Mouse (Mus musculus) cerebellum, adult 9-10 months (tissue): Measurements from ENCODE around the gene Riiad1.

Experiments used
- DNase-seq: peaks from one replicate; pipeline ENCODE4 v3.0.0; 2022

The Riiad1 gene

GRCm38 (mm10) chr3:94459834-94460233 lies 20.3 kb downstream of the Riiad1 start:
- DNase-seq: no peak

GRCm38 (mm10) chr3:94457055-94457454 lies 23.1 kb downstream of the Riiad1 start:
- no peak for DNase-seq

DNA sequence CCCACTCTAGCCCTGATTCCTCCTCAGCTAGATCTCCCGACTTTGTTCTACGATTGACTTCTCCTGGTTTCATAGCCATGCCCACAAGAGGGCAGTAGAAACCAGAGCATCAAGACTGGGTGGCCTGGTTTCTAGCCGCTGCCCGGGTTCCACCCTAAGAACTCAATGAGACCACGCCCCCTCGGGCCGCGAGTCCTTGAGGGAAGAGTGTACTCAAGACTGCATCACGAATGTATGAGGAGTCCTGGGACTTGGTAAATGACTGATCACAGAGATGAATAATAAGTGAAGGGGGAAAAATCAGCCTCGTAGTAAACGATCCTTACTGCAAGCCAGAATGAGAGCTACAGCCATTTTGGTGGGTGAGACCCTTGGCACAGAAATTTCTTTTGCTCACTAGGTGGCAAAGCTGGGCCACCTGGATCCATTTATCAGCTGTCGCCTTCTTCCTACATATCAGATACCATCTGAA lies 23.6 kb downstream of the Riiad1 start:
- peak; percentile 87 for DNase-seq

DNA sequence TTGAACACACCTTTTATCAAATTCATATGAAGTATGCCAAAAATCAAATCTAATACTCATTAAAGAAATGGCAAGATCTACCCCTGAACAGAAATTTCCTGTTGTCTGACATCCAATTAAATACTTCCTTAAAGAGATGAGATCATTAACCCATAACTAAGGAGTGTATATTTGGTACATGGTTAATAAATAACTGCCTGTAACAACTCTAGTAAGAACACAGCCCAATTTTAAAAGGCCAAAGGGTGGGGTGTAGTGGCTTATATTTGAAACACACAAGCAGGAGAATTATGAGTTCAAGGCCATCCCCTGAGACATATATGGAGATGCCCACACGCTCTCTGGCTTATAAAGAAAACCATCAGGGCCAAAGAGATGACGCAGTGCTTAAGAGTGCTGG lies 30.8 kb downstream of the Riiad1 start:
- DNase-seq: no peak

- DNase-seq: no peak
Observed at GRCm38 (mm10) chr3:94443597-94443964, 36.6 kb downstream of the Riiad1 start, which contains the start of gene Oaz3. Gene Oaz3 (minus strand): TSS chr3:94443915.

DNA sequence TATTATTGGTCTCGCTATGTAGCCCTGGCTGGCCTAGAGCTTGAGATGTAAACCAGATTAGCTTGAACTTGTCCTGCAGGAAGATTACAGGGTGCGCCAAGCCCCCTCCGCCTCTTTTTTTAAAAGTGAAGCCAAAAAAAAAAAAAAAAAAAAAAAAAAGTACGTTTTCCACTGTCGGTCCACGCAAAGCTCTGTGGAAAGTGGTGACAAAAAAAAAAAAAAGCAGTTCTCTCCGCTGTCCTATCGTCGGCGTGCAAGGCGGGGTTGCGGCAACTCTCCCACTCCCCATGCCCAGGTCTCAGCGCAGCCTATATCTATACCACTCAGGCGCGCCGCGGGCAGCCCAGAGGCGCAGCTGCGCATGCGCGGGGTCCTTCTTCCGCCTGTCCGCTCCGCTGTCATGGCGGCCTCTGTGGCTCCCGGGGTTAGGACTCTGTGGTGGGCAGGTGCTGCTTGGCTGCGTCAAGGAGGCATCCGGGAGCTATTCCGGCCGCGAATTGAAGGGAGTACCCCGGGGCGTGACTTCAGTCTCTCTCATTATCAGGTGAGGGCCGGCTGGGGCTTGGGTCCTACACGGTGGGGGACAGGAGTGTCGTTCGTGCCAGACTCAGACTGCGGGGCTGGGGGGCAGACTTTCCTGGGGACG lies 37.1 kb downstream of the Riiad1 start, which contains the start of gene Mrpl9:
Gene Mrpl9 (plus strand): TSS at position 368 of the 646 bp plus-strand sequence.
- peak; percentile 93 for DNase-seq

DNA sequence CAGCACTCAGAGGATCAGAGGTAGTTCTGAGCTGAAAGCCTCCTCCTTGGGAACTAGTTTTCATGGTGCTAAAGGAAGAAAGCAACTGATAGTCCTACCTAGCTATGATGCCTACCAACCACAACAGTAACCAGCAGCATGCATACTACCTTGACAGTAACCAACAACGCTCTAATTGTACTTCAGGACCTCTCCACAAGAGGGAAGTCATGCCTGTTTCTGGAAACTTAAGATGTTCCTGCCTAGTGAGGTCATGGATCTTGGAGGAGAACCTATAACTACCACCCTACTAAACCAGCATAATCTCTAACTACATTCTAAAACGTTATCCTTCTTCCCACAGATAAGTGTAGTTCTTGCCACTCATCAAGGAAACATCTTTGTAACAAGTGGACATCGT lies 39.0 kb downstream of the Riiad1 start:
- DNase-seq: no peak

GRCm38 (mm10) chr3:94436420-94436819 lies 43.7 kb downstream of the Riiad1 start:
- DNase-seq: no peak

GRCm38 (mm10) chr3:94434305-94434704 lies 45.8 kb downstream of the Riiad1 start:
- no peak for DNase-seq

DNA sequence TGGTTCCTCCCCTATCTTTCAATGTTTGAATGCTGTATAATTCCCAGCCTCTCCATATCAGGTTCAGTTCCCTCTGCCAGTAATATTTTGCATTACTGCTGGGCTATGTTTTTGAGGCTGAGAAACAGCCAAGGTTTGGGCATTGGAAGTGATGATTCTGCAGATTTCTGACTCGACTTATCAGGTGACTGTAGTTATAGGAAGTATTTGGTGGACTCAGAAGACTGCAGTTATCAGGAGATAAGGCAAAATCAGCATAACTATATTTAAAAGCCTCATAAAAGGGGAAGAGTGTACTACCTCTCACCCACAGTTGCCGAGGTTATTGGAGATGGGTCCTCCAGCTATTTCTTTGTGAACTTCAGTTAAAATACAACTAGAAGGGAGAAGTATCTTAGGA lies 49.2 kb downstream of the Riiad1 start:
- DNase-seq: no peak
